Mouse (Mus musculus) forebrain, postnatal 0 days (tissue): ENCODE measurements around the gene Neurl1b. TPM values are rescaled to one million over a fixed set of nuclear protein-coding genes. Genes with fewer than 3 reads are reported as not detected.

Experiments used
- ATAC-seq: fragments of 200-750 bp; cut with Nextera tagmentation; 2 replicates; pipeline ENCODE4 v1.8.0; 2017; ENCODE audit warnings: mild to moderate bottlenecking, moderate library complexity
- DNase-seq: peaks from one replicate; pipeline ENCODE4 v3.0.0-alpha.2; 2015
- H3K27ac ChIP-seq: fragments of 300-500 bp; sonication (generic); 2 replicates; pipeline ENCODE4 v1.5.1; 2014; ENCODE audit warnings: low read depth, mild to moderate bottlenecking, antibody characterized with exemption, low read length, moderate library complexity, mixed read lengths
- H3K27me3 ChIP-seq: fragments of 300-500 bp; sonication (generic); 2 replicates; pipeline ENCODE4 v1.6.1; 2014; ENCODE audit warnings: mild to moderate bottlenecking, low read length, mixed read lengths; ENCODE audit not compliant: insufficient read depth
- H3K36me3 ChIP-seq: fragments of 300-500 bp; sonication (generic); 2 replicates; pipeline ENCODE4 v1.6.1; 2014; ENCODE audit warnings: mild to moderate bottlenecking, moderate library complexity; ENCODE audit not compliant: insufficient read depth
- H3K4me1 ChIP-seq: fragments of 300-500 bp; sonication (generic); 2 replicates; pipeline ENCODE4 v1.6.1; 2014; ENCODE audit warnings: antibody characterized with exemption; ENCODE audit not compliant: insufficient read depth
- H3K4me2 ChIP-seq: fragments of 300-500 bp; sonication (generic); 2 replicates; pipeline ENCODE4 v1.6.1; 2014; ENCODE audit warnings: low read depth, mild to moderate bottlenecking, moderate library complexity
- H3K4me3 ChIP-seq: fragments of 300-500 bp; sonication (generic); 2 replicates; pipeline ENCODE4 v1.5.1; 2014; ENCODE audit warnings: low read depth, low read length, mixed read lengths
- H3K9ac ChIP-seq: fragments of 300-500 bp; sonication (generic); 2 replicates; pipeline ENCODE4 v1.6.1; 2014; ENCODE audit warnings: mild to moderate bottlenecking
- H3K9me3 ChIP-seq: fragments of 300-500 bp; sonication (generic); 2 replicates; pipeline ENCODE4 v1.6.1; 2016; ENCODE audit warnings: low read length
- CTCF ChIP-seq: sonication (generic); IDR thresholded peaks from 2 replicates; pipeline ENCODE4 v1.5.1; 2016; ENCODE audit warnings: antibody characterized with exemption, control low read depth, low read depth
- WGBS: fragments of 180-500 bp; shearing (Covaris S2); extraction: QIAGEN DNeasy Blood & Tissue Kit; methylation state at CpG from one replicate; pipeline ENCODE4 v1.1.7; 2014; 5-methylcytosine and 5-hydroxymethylcytosine counted together
- polyA plus RNA-seq: library from polyadenylated mRNA; unstranded; fragments of >200 nt; fragmentation: Nextera tagmentation; extraction: Ambion mirVana; gene quantifications from 2 replicates; pipeline ENCODE4 v1.2.1, GENCODE M21; 2015
- total RNA-seq: library from RNA; depleted of rRNA; stranded (reverse); fragments of >200 nt; gene quantifications from 2 replicates; pipeline ENCODE4 v1.2.3, GENCODE M21; 2014

The Neurl1b gene
- total and polyA plus RNA-seq, 2 experiments from 2014 or later, result 3.9 to 74.1 TPM

GRCm38 (mm10) chr17:26417770-26418421, 3.3 kb downstream of the Neurl1b start:
- H3K9me3 ChIP-seq, result no peaks in the 10 kb centered on the region
- DNase-seq (no peak), ATAC-seq (no peak)
- H3K9ac ChIP-seq, result no peak overlapping the region
- no peaks in the 10 kb centered on the region for H3K27me3 ChIP-seq
- TF ChIP-seq CTCF, result no peak
- H3K4me3 ChIP-seq, result no peak overlapping the region
- peaks cover 5% of the 10 kb centered on the region; the same call in 1 of the 2 replicates for H3K4me1 ChIP-seq
- WGBS, result 91% methylated on average over 6 of the region's 6 CpGs
- H3K27ac ChIP-seq, result no peak overlapping the region
- H3K36me3 ChIP-seq, result no peaks in the 10 kb centered on the region; the same call in 1 of the 2 replicates
- H3K4me2 ChIP-seq, result no peak overlapping the region

- no peaks in the 10 kb centered on the region for H3K27me3 ChIP-seq
- H3K9ac ChIP-seq, result no peak overlapping the region
- no peak for TF ChIP-seq CTCF
- WGBS, result 80% methylated on average over 7 of the region's 7 CpGs
- no peak overlapping the region for H3K4me3 ChIP-seq
- no peak overlapping the region for H3K4me2 ChIP-seq
- no peak for ATAC-seq
- H3K9me3 ChIP-seq, result no peaks in the 10 kb centered on the region
- H3K4me1 ChIP-seq, result peaks cover 8% of the 10 kb centered on the region
- no peak for DNase-seq
- no peak overlapping the region for H3K27ac ChIP-seq
- H3K36me3 ChIP-seq, result no peaks in the 10 kb centered on the region; the same call in none of the 2 replicates
Measured at GRCm38 (mm10) chr17:26420491-26421247, 6.0 kb downstream of the Neurl1b start.

GRCm38 (mm10) chr17:26421561-26421960, 6.9 kb downstream of the Neurl1b start:
- peak; percentile 71 for TF ChIP-seq CTCF
- 37% methylated on average over 3 of the region's 3 CpGs for WGBS
- no peak for ATAC-seq

GRCm38 (mm10) chr17:26422390-26422789, 7.8 kb downstream of the Neurl1b start:
- no peak for ATAC-seq
- Histone ChIP-seq H3K4me3 (no peak overlapping the region), H3K9ac (no peak overlapping the region), H3K27ac (no peak overlapping the region), H3K27me3 (no peaks in the 10 kb centered on the region), H3K36me3 (no peaks in the 10 kb centered on the region; the same call in none of the 2 replicates), H3K4me2 (no peak overlapping the region), H3K9me3 (no peaks in the 10 kb centered on the region), H3K4me1 (peaks cover 3% of the 10 kb centered on the region; the same call in 1 of the 2 replicates)
- no peak for DNase-seq
- WGBS, result 86% methylated on average over 6 of the region's 6 CpGs
- no peak for TF ChIP-seq CTCF

More at GRCm38 (mm10) chr17:26421561-26421960, 6.9 kb downstream of the Neurl1b start:
- H3K27me3 ChIP-seq, result no peaks in the 10 kb centered on the region
- H3K9me3 ChIP-seq, result no peaks in the 10 kb centered on the region
- H3K27ac ChIP-seq, result no peak overlapping the region
- H3K4me3 ChIP-seq, result no peak overlapping the region
- peaks cover 3% of the 10 kb centered on the region; the same call in 1 of the 2 replicates for H3K4me1 ChIP-seq
- no peaks in the 10 kb centered on the region; the same call in none of the 2 replicates for H3K36me3 ChIP-seq
- H3K4me2 ChIP-seq, result no peak overlapping the region
- H3K9ac ChIP-seq, result no peak overlapping the region
- peak; percentile 52 for DNase-seq

- H3K27ac ChIP-seq, result peak overlapping the region; percentile 51; the same call in 1 of the 2 replicates
- no peaks in the 10 kb centered on the region; the same call in 1 of the 2 replicates for H3K36me3 ChIP-seq
- H3K27me3 ChIP-seq, result no peaks in the 10 kb centered on the region
- H3K9me3 ChIP-seq, result no peaks in the 10 kb centered on the region
- H3K4me1 ChIP-seq, result peaks cover 3% of the 10 kb centered on the region; the same call in 1 of the 2 replicates
- 19% methylated on average over 11 of the region's 11 CpGs for WGBS
- no peak overlapping the region for H3K4me2 ChIP-seq
- H3K9ac ChIP-seq, result no peak overlapping the region
- DNase-seq, result peak; percentile 62
- no peak overlapping the region for H3K4me3 ChIP-seq
- TF ChIP-seq CTCF, result 0 out of 2 replicates have a peak, but pooled peaks have one; percentile 9
- ATAC-seq, result peak; percentile 62
Measured at GRCm38 (mm10) chr17:26423967-26424641, 9.5 kb downstream of the Neurl1b start.

- WGBS, result 56% methylated on average over 13 of the region's 13 CpGs
- DNase-seq (peak; percentile 61), ATAC-seq (peak; percentile 71; the same call in 1 of the 2 replicates)
- no peak overlapping the region for H3K9ac ChIP-seq
- no peaks in the 10 kb centered on the region for H3K27me3 ChIP-seq
- no peaks in the 10 kb centered on the region; the same call in 1 of the 2 replicates for H3K36me3 ChIP-seq
- peaks cover 3% of the 10 kb centered on the region; the same call in 1 of the 2 replicates for H3K4me1 ChIP-seq
- no peak overlapping the region for H3K4me2 ChIP-seq
- H3K27ac ChIP-seq, result peak overlapping the region; percentile 64
- H3K9me3 ChIP-seq, result no peaks in the 10 kb centered on the region
- no peak for TF ChIP-seq CTCF
- no peak overlapping the region for H3K4me3 ChIP-seq
Measured at GRCm38 (mm10) chr17:26424973-26425735, 10.5 kb downstream of the Neurl1b start.
